Mouse (Mus musculus): ENCODE data around the gene Meis2.

Gene Meis2

DNA sequence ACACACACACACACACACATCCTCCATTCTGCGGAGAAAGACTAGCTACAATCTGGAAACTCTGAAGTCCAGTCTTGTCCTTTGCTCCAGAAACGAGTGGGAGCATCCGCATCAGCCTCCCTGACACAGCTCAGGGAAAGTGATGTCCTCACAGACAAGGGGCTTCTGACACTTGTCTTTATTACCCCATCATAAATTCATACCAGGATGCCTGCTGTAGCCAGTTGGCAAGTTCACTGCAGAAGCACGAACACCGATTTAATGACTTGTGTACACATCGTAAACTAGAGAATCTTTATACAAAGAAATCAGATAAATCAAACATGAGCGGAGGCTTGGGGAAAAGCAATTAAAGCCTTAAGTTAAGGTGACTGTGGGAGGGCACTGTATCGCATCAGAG is 122.6 kb downstream of the Meis2 start:
- no peak for DNase-seq (ENCODE audit: low spot score)

- DNase-seq (ENCODE audit: low spot score), result no peak
These were observed 125.8 kb downstream of the Meis2 start for GRCm38 (mm10) chr2:115939849-115940248.

GRCm38 (mm10) chr2:115938926-115939563 is 126.6 kb downstream of the Meis2 start:
- DNase-seq (ENCODE audit: low spot score), result no peak

GRCm38 (mm10) chr2:115938296-115938695 is 127.3 kb downstream of the Meis2 start:
- DNase-seq (ENCODE audit: low spot score), result no peak

- DNase-seq (ENCODE audit: low spot score), result no peak
These were observed 127.7 kb downstream of the Meis2 start for GRCm38 (mm10) chr2:115937896-115938295.

DNA sequence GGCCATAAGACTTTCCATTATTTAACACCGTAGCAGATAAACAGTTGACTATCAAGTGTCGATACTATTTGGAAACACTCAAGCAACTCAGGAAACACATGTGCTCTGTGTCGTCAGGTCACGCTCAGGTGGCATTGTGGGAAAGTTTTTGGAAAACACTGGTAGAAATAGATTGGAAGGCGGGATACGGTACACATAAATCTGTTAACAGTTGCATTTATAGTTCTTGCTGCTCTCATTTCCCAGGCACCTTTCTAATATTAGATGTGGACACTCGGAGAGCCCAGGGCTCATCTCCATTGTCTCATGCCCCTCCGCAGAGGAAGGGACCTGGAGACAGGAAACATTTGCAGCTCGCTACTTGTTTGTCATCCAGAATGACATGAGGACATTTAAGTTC is 128.9 kb downstream of the Meis2 start:
- no peak for DNase-seq (ENCODE audit: low spot score)

DNA sequence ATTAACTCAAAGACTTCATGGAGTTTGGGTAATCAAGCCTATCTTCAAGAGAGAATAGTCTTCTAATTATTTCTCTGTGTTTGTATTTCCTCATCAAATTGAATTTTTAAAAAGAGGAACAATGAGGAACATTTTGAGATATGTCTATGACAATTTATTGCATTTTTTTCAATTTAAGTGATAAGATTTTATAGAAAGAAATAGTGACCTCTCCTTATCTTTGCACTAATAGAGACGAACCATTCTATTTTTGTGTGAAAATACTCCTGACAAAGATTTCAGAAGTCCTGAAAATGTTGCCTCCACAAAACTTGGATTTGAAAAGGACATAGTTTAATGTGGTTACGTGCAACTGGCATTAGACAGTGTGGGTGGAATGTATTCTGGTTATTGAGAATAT is 131.3 kb downstream of the Meis2 start:
- no peak for DNase-seq (ENCODE audit: low spot score)

DNA sequence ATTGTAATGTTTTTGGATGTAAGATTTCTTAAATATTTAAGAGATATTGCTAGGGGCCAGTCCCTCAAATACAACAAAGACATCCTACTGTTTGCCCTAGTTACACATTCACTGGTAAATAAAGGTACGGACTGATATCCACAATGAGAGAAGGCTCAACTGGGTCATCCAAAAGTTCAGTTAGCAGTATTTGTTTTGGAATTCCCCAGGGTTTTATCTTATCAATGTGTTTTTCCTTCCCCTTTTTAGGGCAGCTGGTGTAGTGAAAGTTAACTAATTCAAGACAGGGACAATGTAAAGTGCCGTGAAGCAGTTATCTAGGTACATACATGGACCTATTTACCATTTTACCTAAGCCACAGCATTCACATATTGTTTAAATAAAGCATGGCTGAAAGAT is 132.4 kb downstream of the Meis2 start:
- DNase-seq (ENCODE audit: low spot score), result no peak

- DNase-seq (ENCODE audit: low spot score), result no peak
These were observed 139.9 kb downstream of the Meis2 start for GRCm38 (mm10) chr2:115925744-115926143.

DNA sequence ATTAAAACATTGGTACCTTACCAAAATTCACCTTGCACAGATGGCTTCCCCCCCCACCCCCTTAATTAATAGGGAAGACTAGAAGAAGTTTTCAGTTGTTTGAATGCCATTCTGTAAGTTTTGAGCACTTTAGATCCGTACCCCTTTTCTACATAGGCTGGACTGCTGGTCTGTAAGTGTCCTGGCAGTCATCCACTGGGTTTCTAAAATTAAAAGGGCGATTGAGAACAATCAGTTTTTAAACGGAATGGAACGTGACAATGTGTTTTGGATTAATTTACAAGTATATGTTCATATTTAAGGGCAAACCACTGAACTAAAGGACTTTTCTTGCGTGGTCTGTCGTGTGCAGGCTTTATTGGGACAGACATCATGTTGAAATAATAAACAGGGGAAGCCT is 141.2 kb downstream of the Meis2 start:
- DNase-seq (ENCODE audit: low spot score), result no peak

GRCm38 (mm10) chr2:115923247-115923646 is 142.4 kb downstream of the Meis2 start:
- DNase-seq (ENCODE audit: low spot score), result no peak

- DNase-seq (ENCODE audit: low spot score), result no peak
These were observed 144.0 kb downstream of the Meis2 start for GRCm38 (mm10) chr2:115921687-115922086.

GRCm38 (mm10) chr2:115920336-115920951 is 145.2 kb downstream of the Meis2 start:
- no peak for DNase-seq (ENCODE audit: low spot score)

DNA sequence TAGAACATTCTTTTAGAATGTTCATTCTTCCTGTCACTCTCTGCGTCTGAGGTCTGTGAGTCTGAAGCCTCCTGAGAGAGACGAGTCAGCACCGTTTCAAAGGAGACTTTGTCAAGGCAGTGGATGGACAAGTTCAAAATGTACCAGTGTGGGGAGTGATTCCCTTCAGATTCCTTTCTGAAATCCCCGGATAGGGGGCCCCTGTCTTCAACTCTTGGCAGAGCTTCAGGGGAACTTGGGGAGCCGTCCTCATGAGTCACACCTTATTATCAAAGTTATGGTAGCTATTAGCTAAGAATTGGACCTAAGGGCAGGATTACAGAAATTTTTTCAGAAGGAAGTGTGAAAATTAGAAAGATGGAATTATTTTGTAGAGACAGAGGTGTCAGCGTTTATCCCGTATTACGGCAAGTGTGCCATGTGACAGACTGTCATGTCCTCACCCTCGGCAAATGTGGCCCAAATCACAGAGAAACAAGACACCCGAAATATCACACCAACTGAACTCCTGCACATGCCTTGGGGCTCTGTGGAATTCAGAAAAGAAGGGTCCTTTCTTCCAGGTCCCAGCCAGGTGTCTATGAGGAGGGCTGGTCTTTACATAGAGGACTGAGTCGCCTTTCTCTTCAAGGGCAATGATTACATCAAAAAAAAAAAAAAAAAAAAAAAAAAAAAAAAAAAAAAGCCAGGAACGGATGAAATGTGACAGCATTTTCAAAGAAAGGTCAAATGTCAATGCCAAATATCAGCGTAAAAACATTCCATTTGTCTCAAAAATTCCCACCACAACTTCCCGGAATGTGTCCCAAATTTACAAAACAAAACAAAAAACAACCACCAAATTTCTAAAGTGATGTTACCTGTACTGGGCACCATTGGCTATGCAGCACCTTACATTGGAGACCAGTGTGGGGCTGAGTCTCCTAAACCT is 146.2 kb downstream of the Meis2 start:
- no peak for DNase-seq (ENCODE audit: low spot score)

GRCm38 (mm10) chr2:115918561-115918960 is 147.1 kb downstream of the Meis2 start:
- DNase-seq (ENCODE audit: low spot score), result no peak

DNA sequence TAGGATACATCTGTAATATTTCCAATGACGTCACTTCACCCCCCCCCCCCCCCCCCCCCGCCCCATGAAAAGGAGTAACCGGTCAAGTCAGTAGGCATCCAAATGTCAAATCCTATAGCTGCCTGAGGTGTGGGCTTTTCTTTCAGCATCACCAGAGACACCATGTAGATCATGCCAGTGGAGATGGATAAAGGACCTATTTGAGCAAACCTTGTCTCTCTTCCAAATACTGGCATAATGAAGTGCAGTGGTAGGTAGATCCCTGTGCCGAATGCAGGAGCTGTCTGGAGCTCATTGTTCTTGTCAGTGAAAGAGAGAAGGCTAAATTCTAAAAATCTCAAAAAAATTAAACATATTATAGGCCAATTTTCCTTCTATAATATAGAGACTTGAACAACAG is 151.1 kb downstream of the Meis2 start:
- no peak for DNase-seq (ENCODE audit: low spot score)

GRCm38 (mm10) chr2:115912948-115913529 is 152.6 kb downstream of the Meis2 start:
- no peak for DNase-seq (ENCODE audit: low spot score)

- no peak for DNase-seq (ENCODE audit: low spot score)
These were observed 153.6 kb downstream of the Meis2 start for GRCm38 (mm10) chr2:115911913-115912642.

GRCm38 (mm10) chr2:115910217-115910616 is 155.4 kb downstream of the Meis2 start:
- no peak for DNase-seq (ENCODE audit: low spot score)

GRCm38 (mm10) chr2:115901007-115901406 is 164.6 kb downstream of the Meis2 start:
- no peak for DNase-seq (ENCODE audit: low spot score)

- DNase-seq (ENCODE audit: low spot score), result no peak
These were observed 168.1 kb downstream of the Meis2 start for GRCm38 (mm10) chr2:115897559-115897958.

DNA sequence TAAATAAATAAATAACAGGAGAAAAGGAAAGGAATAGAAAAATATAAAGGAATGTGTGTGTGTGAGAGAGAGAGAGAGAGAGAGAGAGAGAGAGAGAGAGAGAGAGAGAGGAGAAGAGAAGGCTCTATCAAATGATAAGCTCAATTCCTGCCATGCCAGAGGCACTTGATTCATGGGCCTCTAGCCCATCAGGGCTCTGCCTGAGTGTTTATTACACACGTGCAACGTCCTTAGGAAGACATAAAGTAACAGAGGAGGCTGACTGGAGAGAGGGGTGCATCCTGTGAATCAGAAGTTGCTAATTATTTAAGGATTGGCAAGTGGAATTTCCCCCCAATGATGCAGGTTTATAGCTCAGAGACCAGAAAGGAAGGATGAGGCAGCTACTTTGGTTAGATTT is 168.6 kb downstream of the Meis2 start:
- no peak for DNase-seq (ENCODE audit: low spot score)

All from ovary, adult 18-20 months (tissue).